Mouse (Mus musculus): ENCODE results near the gene Abhd2. TPM values are rescaled to one million over a fixed set of nuclear protein-coding genes. Genes with fewer than 3 reads are reported as not detected.
"Not testable (repeated sequence)": the region's sequence is repeated elsewhere in the genome, so short reads cannot be mapped to it uniquely, and the experiment has no call there.

The Abhd2 gene
- total RNA-seq, 2 experiments from 2014 or later, result 4.8 to 5.1 TPM

DNA sequence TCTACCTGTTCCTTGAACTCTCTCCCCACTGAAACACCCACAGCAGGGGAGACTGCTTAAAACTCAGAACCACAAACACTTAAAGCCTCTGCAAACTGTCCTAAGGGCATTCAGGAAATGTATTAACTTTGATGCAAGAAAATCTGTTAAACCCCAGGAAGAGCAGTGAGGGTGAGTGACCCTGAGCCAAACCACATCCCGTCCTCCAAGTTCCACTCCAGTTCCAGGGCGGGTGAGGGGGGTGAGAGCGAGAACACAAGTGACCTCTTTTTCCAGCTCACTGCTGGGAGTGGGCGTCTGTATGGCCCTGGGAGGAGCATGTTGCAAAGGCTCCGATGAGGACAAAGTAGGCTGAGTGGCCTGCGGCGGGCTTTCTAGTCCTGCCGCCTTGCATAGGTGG, 10.5 kb upstream of the Abhd2 start:
- no peak for DNase-seq
- intact Hi-C loops (cut with DNase I), result no loop called here

DNA sequence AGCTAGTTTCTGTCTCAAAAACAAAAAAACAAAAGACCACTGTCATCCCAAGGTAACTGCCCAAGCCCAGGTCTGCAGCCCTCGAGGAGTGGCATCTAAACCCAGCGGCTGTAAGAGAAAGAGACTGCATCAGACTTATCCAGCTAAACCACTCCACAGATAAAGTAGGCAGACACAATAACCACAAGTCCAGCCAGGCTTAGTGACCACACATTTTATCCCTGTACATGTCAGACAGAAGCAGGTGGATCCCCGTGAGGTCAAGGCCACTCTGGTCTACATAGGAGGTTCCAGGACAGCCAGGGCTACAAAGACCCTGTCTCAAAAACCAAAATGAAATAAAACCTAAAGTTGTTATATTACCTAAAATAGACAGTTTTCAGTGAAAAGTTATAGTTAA, 9.2 kb upstream of the Abhd2 start:
- intact Hi-C loops (cut with DNase I), result no loop called here
- DNase-seq, result no peak

DNA sequence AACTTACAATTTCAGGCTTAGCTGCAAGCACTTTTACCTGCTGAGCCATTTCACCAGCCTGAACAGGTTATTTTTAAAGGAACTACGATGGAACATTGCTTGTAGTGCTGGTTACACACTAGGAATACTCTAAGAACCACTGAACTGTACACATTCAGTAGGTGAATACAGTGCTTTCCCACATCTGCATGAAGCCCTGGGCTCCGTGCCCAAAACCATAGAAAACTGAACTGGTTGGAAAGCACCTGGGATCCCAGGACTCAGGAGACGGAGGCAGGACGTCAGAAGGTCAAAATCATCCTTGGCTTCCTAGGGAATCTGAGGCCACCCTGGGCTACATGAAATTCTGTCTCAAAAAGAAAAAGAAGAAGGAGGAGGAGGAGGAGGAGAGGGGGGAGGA, 6.8 kb upstream of the Abhd2 start:
- intact Hi-C loops (cut with DNase I), result no loop called here

DNA sequence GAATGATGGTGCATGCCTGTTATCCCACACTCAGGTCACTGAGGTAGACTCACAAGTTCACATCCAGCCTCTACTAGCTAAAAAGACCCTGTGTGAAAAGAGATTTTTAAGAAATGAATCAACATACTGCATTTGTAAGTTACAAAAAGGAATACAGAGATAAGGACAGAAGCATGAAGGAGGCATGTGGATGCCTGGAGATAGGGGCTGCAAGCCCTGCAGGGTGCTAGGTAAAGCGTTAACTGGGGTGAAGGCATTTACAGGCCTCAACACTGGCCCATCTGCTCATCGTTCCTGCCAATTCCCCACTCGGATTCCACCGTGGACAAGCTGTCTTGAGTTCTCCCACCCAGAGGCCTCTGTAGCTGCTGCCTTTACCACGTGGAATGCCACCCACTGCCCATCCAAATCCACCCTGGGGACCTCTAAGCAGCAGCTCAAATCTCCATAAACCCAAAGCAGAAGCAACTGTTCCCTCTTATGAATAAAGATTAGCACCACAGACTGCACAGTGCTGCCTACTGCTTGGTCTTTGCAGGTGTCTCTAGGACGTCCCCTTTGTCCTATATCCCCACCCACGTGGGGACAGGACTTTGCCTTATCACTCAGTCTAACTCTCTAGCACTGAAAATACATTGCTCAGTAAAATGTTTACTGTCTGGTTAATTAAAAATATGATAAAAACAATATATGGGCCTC, 5.2 kb upstream of the Abhd2 start:
- intact Hi-C loops (cut with DNase I), result no loop called here
- no peak for DNase-seq

More for the DNA sequence above, 6.8 kb upstream of the Abhd2 start:
- DNase-seq, result no peak

DNA sequence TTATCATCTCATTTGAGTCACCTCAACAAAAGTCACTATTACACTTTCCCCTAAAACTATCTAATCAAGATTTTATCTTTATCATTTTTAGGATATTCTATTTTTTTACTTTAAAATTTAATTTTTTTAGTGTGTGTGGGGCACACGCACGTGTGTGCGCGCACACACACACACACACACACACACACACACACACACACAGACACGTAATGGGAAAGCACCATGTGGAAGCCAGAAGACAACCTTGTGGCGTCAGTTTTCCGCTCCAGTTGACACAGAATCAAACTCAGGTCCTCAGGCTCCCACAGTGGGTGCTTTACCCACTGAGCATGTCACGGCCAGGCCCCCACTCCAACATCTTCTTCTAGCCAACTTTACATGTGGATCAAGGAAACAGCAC, 4.1 kb upstream of the Abhd2 start:
- no peak for DNase-seq
- intact Hi-C loops (cut with DNase I), result no loop called here

DNA sequence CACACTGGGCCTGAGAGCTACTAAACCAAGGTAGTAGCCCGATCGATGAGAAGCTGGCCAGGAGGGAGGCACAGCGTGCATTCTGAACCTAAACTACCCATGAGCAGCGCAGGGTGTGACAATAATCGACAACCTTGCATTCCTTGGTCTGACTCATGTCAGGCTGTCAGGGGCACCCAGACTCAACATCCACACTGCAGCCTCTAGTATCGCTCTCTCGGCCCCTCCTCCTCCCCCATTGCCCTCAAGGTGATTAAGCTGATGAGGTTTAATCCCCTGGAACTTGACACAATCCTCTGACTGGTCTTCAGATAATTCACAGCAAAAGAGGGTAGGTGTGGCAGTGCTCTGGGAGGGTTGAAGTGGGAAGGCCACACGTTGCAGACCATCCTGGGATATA, 3.6 kb upstream of the Abhd2 start:
- intact Hi-C loops (cut with DNase I), result no loop called here
- no peak for DNase-seq

DNA sequence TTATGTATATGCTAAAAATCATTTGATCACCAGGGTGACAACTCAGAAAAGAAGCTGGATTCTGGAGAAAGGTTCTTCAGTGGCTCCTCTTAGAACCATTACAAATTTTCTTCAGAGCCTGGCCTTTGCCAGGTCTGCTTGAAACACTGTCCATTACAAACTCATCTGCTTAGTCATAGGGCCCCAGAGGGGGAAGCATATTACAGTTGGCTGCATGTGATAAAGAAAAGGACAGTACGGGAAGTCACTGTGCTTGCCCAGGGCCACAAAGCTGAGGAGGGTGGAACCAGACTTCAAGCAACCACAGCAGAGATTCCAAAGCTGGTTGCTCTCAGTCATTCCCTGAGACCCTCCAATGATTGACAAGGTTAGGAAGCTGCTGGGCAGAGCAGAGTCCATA, 3.1 kb upstream of the Abhd2 start:
- intact Hi-C loops (cut with DNase I), result loop anchor here (10.0 kb wide), 1 partner anchor 195 kb away; the partner anchor contains the start of gene Polg
- DNase-seq, result peak in 1 of 2 experiments; percentile 33

DNA sequence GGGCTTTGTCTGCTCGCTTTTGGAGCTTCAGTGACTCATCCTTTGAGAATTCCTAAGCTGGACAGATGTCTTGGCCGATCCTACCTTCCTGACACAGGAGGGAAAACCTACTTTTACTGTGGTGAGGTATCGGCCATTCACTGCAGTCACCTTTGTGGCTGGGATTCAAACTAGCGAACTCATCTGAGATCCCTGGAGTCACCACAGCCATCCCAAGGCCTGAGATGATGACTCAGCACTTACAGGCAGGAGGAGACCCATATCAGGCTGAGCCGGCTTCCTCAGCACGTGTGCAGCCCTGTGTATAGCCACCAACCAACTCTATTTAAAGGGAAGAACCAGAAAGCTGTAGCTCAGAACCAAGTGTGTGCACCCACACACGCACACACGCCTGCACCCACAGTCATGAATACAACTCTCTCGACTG, 2.0 kb upstream of the Abhd2 start:
- intact Hi-C loops (cut with DNase I), result loop anchor here (10.0 kb wide), 1 partner anchor 194 kb away; the partner anchor contains the start of gene Polg
- no peak for DNase-seq

DNA sequence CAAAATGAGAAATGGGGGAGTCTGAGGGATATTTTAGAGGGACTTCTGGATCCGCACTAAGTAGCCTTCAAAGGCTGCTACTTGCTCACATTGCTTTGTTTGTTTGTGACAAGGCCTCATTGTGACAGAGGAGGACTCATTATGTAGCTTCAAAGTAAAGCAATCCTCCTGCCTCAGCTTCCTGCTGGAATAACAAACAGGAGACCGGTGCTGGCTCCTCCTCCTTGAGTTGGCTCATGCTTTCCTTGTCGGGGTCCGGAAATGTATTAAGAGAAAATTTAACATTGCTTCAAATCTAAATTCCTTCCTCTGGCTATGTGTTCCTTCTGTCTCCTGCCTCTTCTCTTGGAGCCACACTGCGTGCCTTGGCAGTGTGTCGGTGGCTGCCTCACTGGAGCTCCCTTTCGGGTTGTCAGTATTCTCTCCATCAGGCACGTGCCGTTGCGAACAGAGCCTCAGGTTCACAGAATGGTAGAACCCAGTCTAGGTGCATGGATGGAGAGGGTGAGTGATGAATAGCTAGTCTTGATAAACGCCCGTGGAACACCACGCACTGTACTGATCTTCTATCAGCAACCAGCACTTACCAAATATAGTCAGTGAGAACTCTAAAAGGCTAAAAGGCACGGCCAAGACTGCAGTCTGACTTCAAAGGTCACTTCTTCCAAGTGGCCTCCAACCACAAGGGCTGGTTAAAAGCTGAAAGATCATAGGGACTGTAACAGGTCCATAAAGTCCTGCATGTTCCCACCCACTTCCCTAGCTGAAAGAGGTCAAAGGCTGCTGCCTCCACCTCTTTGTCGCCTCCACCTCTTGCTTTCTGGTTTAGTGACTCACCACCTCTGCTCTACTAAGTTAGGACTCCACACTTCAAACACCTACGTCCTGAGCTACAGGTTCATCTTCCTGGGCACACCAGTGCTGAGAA, 874 bp upstream of the Abhd2 start:
- DNase-seq, result no peak
- intact Hi-C loops (cut with DNase I), result loop anchor here (10.0 kb wide), 1 partner anchor 193 kb away; the partner anchor contains the start of gene Polg

DNA sequence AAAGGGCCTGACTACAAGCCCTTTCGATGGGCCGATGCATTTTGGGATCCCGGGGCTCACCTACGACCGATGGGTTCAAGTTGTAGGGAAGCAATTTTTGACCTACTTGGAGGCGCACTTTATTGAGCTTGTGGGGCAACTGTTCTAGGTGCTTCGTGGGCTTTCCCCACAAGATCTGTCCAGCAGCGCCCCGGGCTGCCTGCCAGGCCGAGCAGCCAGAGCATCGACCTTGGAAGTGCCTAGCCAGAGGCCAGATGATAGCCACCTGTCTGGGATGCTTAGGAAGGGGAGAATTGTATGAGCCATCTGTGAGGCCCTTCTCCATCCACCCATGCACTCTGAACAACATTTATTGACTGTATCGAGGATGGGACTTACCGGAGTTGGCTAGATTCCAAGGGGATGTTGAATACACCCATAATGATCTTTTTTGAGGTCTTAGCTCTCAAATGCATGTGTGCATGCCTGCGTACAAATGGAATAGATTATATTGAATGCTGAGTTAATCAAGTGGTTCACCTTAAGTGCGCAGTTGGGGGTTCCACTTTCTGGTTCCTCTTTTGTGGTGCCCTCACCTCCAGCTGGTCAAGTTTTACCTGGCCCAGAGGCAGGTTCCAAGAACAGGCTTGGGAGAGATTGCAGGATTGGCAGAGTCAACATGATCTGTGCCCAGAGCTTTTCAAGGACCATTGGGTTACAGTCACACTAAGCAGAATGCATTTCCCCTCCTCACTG, 906 bp downstream of the Abhd2 start:
- intact Hi-C loops (cut with DNase I), result loop anchor here (10.0 kb wide), 1 partner anchor 191 kb away; the partner anchor contains the start of gene Polg
- DNase-seq, result peak in 1 of 2 experiments; percentile 25

DNA sequence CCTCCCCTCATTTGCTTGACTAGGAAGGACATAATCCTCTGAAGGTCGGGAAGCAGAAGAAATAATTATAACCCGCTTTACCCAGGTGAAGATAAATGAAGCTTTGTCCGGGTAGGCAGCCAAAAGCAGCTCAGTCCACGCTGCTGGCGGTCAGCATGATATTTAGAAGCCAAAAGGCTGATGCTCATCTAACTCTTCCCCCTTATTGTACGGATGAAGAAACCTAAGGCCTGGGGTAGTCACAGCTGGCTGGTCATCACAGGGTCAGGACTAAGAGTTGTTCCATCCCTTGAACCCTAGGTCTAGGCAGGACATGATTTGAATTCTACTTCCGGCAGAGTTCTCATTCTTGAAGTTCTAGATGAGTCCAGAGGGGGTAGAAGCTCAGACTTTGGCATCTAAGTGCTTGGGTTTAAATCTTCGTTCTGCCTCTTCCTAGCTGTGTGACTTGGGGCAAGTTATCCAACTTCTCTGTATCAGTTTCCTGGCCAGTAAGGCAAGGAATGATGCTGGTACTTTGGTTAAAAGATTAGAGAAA, 1.5 kb downstream of the Abhd2 start:
- intact Hi-C loops (cut with DNase I), result loop anchor here (10.0 kb wide), 1 partner anchor 190 kb away; the partner anchor contains the start of gene Polg

DNA sequence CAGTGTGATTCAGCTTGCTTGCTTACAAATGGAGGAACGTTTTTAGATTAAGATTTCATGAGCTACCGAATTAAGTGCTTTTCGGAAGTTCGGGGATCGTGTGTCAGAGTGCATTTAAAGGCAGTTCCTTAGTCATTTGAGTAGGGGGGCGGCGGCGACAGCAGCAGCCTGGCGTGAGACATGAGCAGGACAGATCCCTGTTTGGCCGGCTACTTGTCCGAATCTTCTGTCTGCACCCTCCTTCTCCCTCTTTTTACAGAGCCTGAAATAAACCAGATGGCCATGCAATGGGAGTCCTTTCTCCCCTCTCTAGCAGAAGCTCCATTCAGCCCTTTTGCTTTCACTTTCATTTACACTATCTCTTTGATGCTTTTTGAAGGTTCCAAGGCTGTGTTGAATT, 2.3 kb downstream of the Abhd2 start:
- no peak for DNase-seq
- intact Hi-C loops (cut with DNase I), result loop anchor here (10.0 kb wide), 1 partner anchor 189 kb away; the partner anchor contains the start of gene Polg

More for the DNA sequence above, 1.5 kb downstream of the Abhd2 start:
- no peak for DNase-seq

DNA sequence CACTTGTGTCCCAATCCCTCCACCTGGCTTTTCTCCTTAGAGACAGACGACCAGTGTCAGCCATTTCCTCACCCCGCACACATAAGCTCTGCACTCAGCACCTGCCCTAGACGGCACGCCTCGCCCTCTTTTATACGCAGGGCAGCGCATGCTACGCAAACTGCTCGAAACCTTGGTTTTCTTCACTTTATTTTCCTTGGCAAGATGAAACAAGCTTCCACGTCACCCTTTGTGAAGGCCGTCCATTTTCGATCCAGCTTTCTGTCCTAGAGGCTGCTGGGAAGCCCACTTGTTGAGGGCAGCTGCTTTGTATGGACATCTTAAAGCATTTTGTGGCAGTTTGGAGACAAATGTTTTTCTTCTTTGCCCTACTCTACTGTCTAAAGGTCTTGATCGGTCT, 5.4 kb downstream of the Abhd2 start:
- intact Hi-C loops (cut with DNase I), result loop anchor here (10.0 kb wide), 1 partner anchor 186 kb away; the partner anchor contains the start of gene Polg
- no peak for DNase-seq

DNA sequence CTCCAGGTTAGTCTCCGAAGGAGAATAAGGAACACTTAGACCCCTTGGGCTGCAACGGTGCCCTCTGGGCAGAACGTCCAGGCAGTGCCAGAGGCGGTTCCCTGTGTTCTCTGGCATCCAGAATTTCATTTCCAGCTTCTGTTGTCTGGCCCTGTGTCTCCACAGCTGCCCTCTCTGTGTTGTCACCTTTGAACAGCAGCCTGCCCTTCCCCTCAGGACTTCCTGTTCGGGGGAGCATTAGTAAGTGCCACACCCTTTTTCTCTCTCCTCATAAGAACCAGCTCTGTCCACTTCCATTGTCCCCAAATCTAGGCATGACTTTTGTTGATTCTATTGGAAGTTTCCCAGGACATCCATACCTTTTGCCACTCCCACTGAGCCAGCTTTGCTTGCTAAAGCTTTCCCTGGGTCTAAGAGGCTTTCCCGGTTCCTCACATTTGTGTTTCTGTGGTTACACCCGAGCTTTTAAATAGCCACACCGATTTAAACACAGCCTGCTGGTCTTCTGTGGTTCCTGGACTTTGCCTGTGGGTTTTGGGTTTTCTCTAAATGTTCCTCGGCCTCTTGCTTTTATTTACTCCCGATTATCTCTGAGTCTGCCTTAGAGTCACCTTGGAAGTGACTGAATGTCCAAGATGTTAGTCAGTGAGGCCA, 6.5 kb downstream of the Abhd2 start:
- no peak for DNase-seq
- intact Hi-C loops (cut with DNase I), result loop anchor here (10.0 kb wide), 1 partner anchor 185 kb away; the partner anchor contains the start of gene Polg

DNA sequence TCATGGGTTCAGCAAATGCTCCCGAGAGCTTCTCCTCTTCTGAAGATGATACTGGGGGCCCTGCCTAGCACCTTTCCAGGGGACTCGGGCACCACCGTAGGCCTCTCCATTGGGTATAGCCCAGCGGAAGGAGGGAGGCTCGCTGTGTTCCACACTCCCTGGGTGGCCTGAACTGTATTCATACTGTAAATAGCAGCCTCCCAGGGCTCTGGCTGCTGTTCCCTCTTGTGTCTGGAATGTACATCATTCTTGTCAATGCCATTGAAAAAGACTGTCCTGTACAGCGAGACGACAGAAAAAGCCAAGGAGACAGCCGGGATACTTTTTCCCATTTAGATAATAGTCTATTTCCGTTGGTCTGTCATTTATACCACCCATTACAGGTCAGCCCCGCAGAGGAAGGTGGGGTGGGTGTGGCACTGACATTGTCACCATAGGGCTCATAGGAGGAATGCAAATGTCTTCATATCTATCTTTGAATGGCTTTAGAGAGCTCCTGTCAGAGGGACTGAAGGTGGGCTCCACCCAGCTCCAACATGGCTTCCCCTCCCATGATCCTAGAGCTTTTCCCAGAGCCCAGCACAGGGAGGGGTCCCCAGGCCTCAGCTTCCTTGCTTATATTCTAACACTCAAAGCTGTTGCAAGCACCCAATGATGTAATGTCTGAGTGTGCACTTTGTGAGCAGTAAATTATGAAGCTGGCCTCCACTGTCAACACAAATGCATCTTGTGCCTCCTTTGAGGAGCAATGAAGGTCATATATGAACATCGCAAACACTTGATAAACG, 10.1 kb downstream of the Abhd2 start:
- peak in 1 of 2 experiments; percentile 6 for DNase-seq
- intact Hi-C loops (cut with DNase I), result no loop called here

DNA sequence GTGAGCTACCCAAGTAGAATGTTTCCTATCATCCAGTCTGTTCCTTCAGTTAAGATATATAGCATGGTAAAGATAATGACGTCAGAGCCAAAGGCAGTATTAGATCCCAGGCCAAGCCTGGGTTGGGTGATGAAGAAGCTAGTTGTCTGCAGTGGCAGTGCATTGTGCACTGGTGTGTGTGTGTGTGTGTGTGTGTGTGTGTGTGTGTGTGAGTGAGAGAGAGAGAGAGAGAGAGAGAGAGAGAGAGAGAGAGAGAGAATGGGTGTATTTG, 10.6 kb downstream of the Abhd2 start:
- intact Hi-C loops (cut with DNase I), result not testable (repeated sequence)
- DNase-seq, result peak in 1 of 2 experiments; percentile 1

DNA sequence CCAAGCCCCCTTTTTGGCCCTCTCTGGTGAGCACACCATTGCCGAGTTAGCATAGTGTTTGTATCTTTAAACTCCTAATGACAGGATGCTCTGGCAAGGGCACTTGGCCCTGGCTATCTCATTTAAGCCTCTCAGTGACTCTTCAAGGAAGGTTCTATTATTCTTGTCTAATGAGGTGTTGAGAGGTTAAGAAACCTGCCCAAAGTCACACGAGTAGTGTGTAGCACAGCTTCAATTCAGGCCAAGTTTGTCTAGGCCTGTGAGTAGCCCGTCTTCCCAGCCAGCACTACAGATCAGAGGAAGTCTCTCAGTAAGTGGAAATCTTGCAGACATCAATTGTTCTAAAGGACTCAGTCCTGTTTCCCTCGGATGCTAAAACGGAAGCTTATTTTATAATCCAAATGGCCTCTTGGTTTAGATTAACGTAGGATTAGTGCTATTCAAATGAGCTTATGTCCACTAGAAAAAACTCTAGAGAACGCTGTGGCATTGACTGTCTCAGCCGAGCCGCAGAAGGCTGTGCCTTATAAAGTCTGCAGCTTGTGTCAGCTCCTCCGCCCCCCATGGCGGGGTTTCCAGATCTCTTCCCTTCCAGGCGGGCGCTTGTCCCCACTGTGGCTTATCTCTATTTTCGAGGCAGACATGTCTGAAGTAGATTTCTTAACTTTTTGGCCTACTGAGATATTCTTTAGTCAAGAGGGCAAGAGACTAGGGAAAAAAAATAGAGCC, 11.3 kb downstream of the Abhd2 start:
- intact Hi-C loops (cut with DNase I), result no loop called here
- peak in 1 of 2 experiments; percentile 6 for DNase-seq

DNA sequence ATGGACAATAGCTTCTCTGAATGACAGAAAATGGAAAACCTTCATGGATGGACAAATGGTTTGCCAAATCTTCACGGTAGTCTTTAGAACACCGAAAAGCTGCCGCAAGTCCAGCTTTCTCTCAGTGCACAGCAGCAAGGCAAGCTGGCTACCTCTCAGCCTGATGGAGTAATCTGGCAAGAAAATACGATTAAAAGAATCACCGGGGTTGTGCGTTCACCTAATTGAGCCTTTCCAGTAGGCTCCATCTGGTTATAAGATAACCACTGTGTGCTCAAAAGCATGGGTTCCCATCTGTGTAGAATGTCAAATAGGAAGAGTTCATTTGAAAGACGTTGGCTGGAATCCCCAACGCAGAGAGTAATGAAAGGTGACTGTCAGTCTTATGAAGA, 11.9 kb downstream of the Abhd2 start:
- DNase-seq, result peak in 1 of 2 experiments; percentile 3
- intact Hi-C loops (cut with DNase I), result no loop called here
